Mouse (Mus musculus) MN1 (cell line): ENCODE measurements around the gene Grm1.

ENCODE experiments used
- DNase-seq: peaks from one replicate; pipeline ENCODE4 v3.0.0-alpha.2; 2016; ENCODE audit warnings: low spot score

Grm1 gene

DNA sequence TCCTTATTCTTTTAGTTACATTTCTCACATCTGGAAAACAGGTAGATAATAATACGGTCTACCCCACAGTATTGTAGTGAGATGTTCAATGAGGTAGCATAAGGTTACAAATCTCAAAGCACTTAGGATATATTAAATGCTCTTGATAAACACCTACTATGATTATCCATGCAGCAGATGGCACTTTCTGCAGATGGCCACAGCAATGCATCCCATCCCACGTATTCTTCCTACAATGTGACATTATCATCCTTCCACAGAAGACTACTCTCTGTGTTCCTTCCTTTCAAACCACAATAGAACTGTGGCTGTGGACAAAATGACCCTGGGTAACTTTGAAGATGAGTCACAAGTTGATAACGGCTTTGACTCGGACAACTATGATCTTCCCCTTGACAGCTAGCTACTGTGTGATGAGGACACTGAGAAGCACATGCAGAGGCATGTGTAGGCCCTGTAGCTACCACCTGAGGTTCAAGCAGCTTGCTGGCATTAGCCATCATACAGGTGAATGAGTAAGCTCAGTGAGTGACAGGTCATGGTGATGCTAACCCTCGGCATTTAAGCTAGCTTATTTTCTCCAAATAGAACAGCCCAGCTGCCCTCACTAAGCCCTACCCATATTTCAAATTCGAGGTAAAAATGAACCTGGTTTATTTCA, 117.5 kb downstream of the Grm1 start:
- no peak for DNase-seq

DNA sequence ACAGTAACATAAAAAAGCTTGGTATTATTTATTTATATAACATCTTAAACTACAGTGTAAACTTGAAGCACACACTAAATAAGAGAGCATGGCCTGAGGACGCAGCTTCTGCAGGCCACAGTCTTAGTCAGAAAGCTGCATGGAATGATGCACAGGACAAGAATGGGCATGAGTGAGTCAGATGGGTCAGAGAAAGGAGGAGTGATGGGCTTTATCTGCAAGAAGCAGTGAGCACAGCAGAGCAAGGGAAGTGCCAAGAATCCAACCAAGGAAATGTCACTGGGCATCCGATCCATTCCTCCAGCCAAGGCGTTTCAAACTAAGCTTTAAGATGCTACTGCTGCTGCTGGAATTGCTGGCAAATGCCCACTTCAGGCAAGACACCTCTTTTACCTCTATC, 131.6 kb downstream of the Grm1 start:
- peak; percentile 33 for DNase-seq

- no peak for DNase-seq
Observed at GRCm38 (mm10) chr10:10949172-10949571, 133.0 kb downstream of the Grm1 start.

GRCm38 (mm10) chr10:10947531-10947930, 134.6 kb downstream of the Grm1 start:
- no peak for DNase-seq

DNA sequence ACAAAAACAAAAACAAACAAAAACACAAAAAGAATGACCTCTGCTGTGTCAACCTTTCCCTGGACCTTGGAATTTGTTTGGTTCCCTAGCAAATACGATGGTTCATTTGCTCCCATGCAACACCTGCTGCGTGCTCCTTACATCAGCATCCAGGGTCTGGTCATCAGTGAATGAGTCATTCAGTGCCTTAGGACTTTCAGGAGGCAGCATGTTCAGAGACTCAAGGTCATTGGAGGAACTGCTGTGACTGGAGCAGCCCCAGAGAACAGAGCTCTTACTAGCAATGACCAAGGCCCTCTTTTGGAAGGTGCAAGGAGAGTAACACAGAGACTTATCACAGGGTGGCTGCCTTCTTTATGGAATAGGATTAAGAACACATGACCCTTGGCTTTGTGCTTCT, 138.2 kb downstream of the Grm1 start:
- peak; percentile 40 for DNase-seq

DNA sequence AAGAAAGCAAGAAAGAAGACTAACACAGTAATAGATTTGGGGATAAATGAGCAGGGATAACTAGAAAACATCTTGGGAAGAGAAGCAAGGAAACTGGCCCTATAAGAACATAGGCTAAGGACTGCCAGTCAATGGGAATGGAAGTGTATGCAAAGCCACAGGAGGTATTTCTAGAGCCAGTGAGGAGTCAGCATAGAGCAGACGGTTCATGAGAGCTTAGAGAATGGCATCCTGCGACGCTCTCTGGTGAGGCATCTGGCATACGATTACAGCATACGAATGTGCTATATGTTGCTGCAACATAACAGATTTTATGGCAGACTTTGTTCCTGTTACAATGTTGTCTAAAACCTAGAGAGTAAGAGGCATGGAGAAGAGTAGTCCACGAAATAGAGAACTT, 139.9 kb downstream of the Grm1 start:
- no peak for DNase-seq

- DNase-seq, result no peak
Observed at GRCm38 (mm10) chr10:10935806-10936205, 146.3 kb downstream of the Grm1 start.

GRCm38 (mm10) chr10:10929672-10930071, 152.5 kb downstream of the Grm1 start:
- DNase-seq, result no peak

DNA sequence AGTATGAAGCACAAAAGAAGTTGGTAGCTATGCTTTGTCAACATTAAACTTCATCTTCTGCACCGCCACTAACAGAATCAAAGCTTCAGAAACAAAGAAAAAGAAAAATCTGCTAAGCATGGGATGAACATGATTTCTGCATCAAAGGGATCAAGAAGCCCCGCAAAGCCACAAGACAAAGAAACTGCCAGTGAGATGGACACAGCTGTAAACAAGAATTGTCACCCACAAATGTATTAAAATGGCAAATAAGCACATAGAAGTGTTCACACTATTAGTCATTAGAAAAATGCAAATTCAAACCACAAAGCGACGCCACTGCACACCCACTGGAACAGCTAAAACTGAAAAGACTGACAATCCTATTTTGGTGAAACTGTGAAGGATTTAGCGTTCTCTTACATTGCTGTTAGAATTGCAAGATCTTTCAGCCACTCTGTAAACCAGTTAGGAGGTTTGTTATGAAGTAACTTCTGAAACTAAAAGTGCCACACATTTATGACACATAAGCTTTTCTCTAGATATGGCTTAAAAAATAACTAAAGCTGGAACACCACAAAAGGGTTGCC, 153.3 kb downstream of the Grm1 start:
- DNase-seq, result no peak

GRCm38 (mm10) chr10:10917857-10918399, 164.2 kb downstream of the Grm1 start:
- DNase-seq, result no peak

GRCm38 (mm10) chr10:10913621-10914020, 168.5 kb downstream of the Grm1 start:
- DNase-seq, result no peak

DNA sequence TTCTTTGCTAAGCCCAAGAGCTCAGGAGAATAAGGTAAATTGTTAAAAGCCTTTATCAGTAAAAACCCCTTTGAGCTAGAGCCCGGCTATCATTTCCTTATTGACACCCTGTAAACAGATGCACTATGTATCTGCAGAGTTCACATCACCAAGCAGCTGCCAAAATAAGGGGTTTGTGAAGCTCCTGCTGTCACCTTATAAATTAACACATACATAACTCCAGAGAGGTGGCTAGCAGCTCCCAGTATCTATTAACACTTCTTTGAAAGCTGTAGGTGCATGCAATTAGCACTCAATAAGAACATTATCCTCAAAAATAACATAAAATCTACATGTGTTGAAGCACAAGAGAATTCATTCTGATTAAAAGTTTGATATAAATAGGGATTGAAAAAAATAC, 191.9 kb downstream of the Grm1 start:
- DNase-seq, result no peak

GRCm38 (mm10) chr10:10888521-10888920, 193.6 kb downstream of the Grm1 start:
- no peak for DNase-seq

GRCm38 (mm10) chr10:10884992-10885391, 197.2 kb downstream of the Grm1 start:
- DNase-seq, result no peak

- DNase-seq, result no peak
Observed at GRCm38 (mm10) chr10:10872142-10872541, 210.0 kb downstream of the Grm1 start.

GRCm38 (mm10) chr10:10870271-10870670, 211.9 kb downstream of the Grm1 start:
- DNase-seq, result no peak

DNA sequence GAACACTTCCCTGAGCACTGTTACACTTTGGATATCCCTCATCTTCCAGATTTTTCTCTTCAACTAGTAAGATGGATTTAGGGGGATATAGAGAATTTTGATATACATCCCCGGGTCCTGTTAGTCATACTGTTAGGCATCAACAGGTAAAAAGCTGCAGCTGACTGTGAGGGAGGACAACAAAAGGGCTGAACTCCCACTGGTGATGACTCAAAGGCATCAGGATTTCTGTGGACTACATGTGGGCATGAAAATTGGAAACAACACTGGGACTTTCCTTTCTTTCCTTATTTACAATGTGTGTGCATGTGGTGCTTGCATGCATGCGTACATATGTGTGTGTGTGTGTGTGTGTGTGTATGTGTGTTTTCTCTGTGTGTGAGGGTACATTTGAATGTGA, 215.9 kb downstream of the Grm1 start:
- DNase-seq, result no peak

GRCm38 (mm10) chr10:10864759-10865158, 217.4 kb downstream of the Grm1 start:
- DNase-seq, result peak; percentile 10

- DNase-seq, result no peak
Observed at GRCm38 (mm10) chr10:10847376-10848286, 234.5 kb downstream of the Grm1 start.

- no peak for DNase-seq
Observed at GRCm38 (mm10) chr10:10845059-10845685, 237.0 kb downstream of the Grm1 start.

DNA sequence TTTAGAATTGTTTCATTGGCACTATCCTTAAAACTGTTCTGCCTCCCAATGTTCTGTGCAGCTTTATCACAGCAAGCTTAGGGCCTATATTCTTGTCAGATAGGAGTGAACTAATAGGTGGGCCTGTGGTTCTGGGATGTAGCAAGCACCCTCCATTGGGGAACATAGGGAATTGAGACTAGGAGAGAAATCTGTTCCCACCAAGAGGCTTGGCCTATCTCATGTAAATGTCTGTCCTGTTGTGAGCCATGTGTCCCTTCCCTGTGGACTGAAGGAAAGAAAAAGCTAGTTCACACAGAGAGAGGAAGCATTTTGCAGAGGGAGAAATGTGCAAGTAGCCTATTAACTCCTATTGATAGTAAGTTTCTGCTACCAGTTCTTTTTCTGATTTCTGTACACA, 246.8 kb downstream of the Grm1 start:
- DNase-seq, result no peak

GRCm38 (mm10) chr10:10834828-10835227, 247.3 kb downstream of the Grm1 start:
- no peak for DNase-seq
